8 mouse cellular contexts compared by ENCODE assay signal in the genomic region with DNA sequence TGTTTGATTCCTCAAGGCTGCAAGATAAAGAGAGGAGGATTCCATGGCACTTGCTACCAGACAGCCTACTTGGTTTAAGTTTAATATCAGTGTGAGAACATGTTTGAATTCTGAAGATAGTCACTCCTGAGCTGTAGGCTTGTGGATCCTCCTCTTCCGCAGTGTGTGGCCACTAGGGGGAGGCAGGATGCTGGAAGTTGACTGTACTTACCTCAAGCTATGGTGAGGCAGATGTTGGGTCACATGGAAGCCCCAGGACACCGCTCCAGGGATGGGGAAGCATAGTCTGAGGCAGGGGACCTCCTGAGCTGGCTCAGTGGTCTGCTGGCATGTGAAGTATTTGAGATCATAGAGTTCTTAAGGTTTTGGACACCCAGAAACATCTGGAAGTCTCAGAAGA.
A peak's percentile ranks its signal among the peaks of the same experiment; 100 is the strongest.
DNase-seq lines count a peak whose midpoint lies in the region; ATAC-seq and TF ChIP-seq lines count a peak whose summit lies in the region.

No protein-coding gene starts in this region.

- no peak overlapping the region for H3K4me3 ChIP-seq in intestine, embryonic 14.5 days (ENCODE audit: low read depth, low read length)
- H3K4me3 ChIP-seq in intestine, embryonic 16.5 days (ENCODE audit: low read length) = no peak overlapping the region
- no peak overlapping the region for H3K4me3 ChIP-seq in ES-Bruce4 (ENCODE audit: low read depth, low read length)
- H3K4me3 ChIP-seq in cortical plate, adult 2 months (ENCODE audit: insufficient read depth, low read length) = no peak overlapping the region
- no peak overlapping the region for H3K4me3 ChIP-seq in stomach, postnatal 0 days (ENCODE audit: low read depth, low read length)

- H3K9me3 ChIP-seq in intestine, embryonic 14.5 days (ENCODE audit: control insufficient read depth, low read length) = no peaks in the 10 kb centered on the region
- H3K9me3 ChIP-seq in intestine, embryonic 16.5 days (ENCODE audit: control insufficient read depth, low read length) = no peaks in the 10 kb centered on the region
- H3K9me3 ChIP-seq in ES-Bruce4 (replicated peaks; ENCODE audit: control insufficient read depth, insufficient read depth, low read length, poor library complexity, severe bottlenecking) = no peaks in the 10 kb centered on the region
- H3K9me3 ChIP-seq in stomach, postnatal 0 days (ENCODE audit: control insufficient read depth, low read length) = no peaks in the 10 kb centered on the region

- DNase-seq in intestine, embryonic 14.5 days (ENCODE audit: low spot score) = peak; percentile 52
- peak; percentile 7 for DNase-seq in layer of hippocampus, adult 9-11 months
- DNase-seq in stomach, postnatal 0 days (ENCODE audit: low spot score) = peak; percentile 24

- no peaks in the 10 kb centered on the region for H3K36me3 ChIP-seq in intestine, embryonic 14.5 days (ENCODE audit: control insufficient read depth, insufficient read depth, low read length)
- H3K36me3 ChIP-seq in intestine, embryonic 16.5 days (ENCODE audit: control insufficient read depth, insufficient read depth, low read length) = no peaks in the 10 kb centered on the region
- H3K36me3 ChIP-seq in ES-Bruce4 (ENCODE audit: control insufficient read depth, insufficient read depth, low read length, poor library complexity, severe bottlenecking) = no peaks in the 10 kb centered on the region
- no peaks in the 10 kb centered on the region for H3K36me3 ChIP-seq in stomach, postnatal 0 days (ENCODE audit: control insufficient read depth, insufficient read depth, low read length)

- WGBS in intestine, embryonic 14.5 days = 17% methylated on average over 2 of the region's 2 CpGs
- WGBS in intestine, embryonic 16.5 days = 32% methylated on average over 2 of the region's 2 CpGs
- 33% methylated on average over 2 of the region's 2 CpGs for WGBS in stomach, postnatal 0 days

- TF ChIP-seq CTCF in ES-Bruce4 (IDR thresholded peaks at IDR 0.05; ENCODE audit: low read depth, low read length) = peak; percentile 80
- TF ChIP-seq CTCF in cortical plate, adult 2 months (IDR thresholded peaks at IDR 0.05; ENCODE audit: extremely low read depth, insufficient read depth, low read length) = peak; percentile 49
- peak; percentile 64 for TF ChIP-seq CTCF in stomach, postnatal 0 days (IDR thresholded peaks at IDR 0.05; ENCODE audit: low read depth)

- ATAC-seq in intestine, embryonic 14.5 days (replicated peaks; ENCODE audit: low FRiP score, low TSS enrichment, low read depth) = no peak
- no peak for ATAC-seq in intestine, embryonic 16.5 days
- ATAC-seq in stomach, postnatal 0 days (ENCODE audit: low FRiP score, low TSS enrichment) = no peak
- ATAC-seq in activated CD4-positive, CD25-positive, alpha-beta regulatory T cell, adult 4 months = no peak
- no peak for ATAC-seq in megakaryocyte, adult 5-6 weeks (ENCODE audit: poor library complexity, severe bottlenecking)

- no peak overlapping the region for H3K27ac ChIP-seq in intestine, embryonic 14.5 days (ENCODE audit: low read depth)
- H3K27ac ChIP-seq in intestine, embryonic 16.5 days (ENCODE audit: low read length) = no peak overlapping the region
- no peak overlapping the region for H3K27ac ChIP-seq in ES-Bruce4 (ENCODE audit: insufficient read depth, low read length)
- H3K27ac ChIP-seq in cortical plate, adult 2 months (ENCODE audit: insufficient read depth, low read length) = no peak overlapping the region
- no peak overlapping the region for H3K27ac ChIP-seq in stomach, postnatal 0 days (replicated peaks)

- H3K9ac ChIP-seq in intestine, embryonic 14.5 days (ENCODE audit: low read length) = no peak overlapping the region
- H3K9ac ChIP-seq in intestine, embryonic 16.5 days (ENCODE audit: low read depth, low read length) = no peak overlapping the region
- H3K9ac ChIP-seq in ES-Bruce4 (ENCODE audit: low read depth, poor library complexity, severe bottlenecking) = no peak overlapping the region
- no peak overlapping the region for H3K9ac ChIP-seq in stomach, postnatal 0 days (ENCODE audit: low read length)

- H3K27me3 ChIP-seq in intestine, embryonic 14.5 days (replicated peaks; ENCODE audit: control insufficient read depth, insufficient read depth, low read length) = no peaks in the 10 kb centered on the region
- no peaks in the 10 kb centered on the region for H3K27me3 ChIP-seq in intestine, embryonic 16.5 days (replicated peaks; ENCODE audit: control insufficient read depth, insufficient read depth, low read length)
- no peaks in the 10 kb centered on the region for H3K27me3 ChIP-seq in ES-Bruce4 (ENCODE audit: control insufficient read depth, insufficient read depth, low read length, poor library complexity, severe bottlenecking)
- no peaks in the 10 kb centered on the region for H3K27me3 ChIP-seq in stomach, postnatal 0 days (ENCODE audit: control insufficient read depth, insufficient read depth, low read length)

- no peaks in the 10 kb centered on the region for H3K4me1 ChIP-seq in intestine, embryonic 14.5 days (replicated peaks; ENCODE audit: control insufficient read depth, insufficient read depth, low read length)
- H3K4me1 ChIP-seq in intestine, embryonic 16.5 days (ENCODE audit: control insufficient read depth, insufficient read depth, low read length) = no peaks in the 10 kb centered on the region
- H3K4me1 ChIP-seq in ES-Bruce4 (ENCODE audit: control insufficient read depth, insufficient read depth, low read length) = no peaks in the 10 kb centered on the region
- H3K4me1 ChIP-seq in cortical plate, adult 2 months (ENCODE audit: control insufficient read depth, insufficient read depth, low read length) = no peaks in the 10 kb centered on the region
- H3K4me1 ChIP-seq in stomach, postnatal 0 days (replicated peaks; ENCODE audit: control insufficient read depth, insufficient read depth) = no peaks in the 10 kb centered on the region

- no peak for TF ChIP-seq EP300 in ES-Bruce4 (IDR thresholded peaks at IDR 0.05; ENCODE audit: insufficient read depth, low read depth, low read length)
- TF ChIP-seq EP300 in stomach, postnatal 0 days (optimal IDR thresholded peaks at IDR 0.05) = no peak

- TF ChIP-seq POLR2A in ES-Bruce4 (IDR thresholded peaks at IDR 0.05; ENCODE audit: insufficient read depth, low read length) = no peak
- TF ChIP-seq POLR2A in cortical plate, adult 2 months (IDR thresholded peaks at IDR 0.05; ENCODE audit: extremely low read depth, insufficient read depth, low read length) = no peak

- H3K4me2 ChIP-seq in intestine, embryonic 14.5 days (ENCODE audit: low read length) = no peak overlapping the region
- H3K4me2 ChIP-seq in intestine, embryonic 16.5 days (ENCODE audit: low read depth, low read length) = no peak overlapping the region
- H3K4me2 ChIP-seq in stomach, postnatal 0 days (replicated peaks; ENCODE audit: low read depth) = no peak overlapping the region
